Mouse (Mus musculus): ENCODE data around the gene Hibadh.

Hibadh gene

DNA sequence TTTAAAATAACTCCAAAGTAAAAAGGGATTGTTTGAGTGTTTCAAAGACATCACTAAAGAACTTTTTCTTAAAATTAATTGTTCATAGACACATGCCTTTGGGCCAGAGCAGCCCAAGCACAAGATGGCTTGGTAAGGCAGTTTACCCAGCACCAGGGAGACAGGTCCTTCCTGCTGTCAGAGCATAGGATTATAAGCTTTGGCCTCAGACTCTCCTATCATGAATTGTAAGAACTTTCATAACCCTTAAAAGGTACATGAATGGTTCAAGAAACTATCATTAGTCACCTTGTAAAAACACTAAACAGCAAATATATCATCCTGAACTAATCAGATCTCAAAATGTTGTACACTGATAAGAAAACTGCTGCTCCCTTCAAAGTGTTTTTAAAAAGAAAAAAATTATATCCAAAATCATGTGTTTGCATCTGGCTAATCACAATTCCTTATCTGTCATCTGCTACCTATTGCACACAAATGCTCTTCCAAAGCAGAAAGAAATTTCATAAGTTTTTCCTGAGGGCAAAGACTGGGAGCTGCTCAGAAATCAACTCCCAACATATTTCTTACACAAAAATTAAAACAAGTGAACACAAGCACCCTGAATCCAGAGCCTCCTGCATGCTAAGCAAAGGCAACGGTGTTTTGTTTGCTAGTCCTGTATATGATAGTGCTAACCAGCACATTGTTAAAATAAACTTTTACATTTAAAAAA lies 1.6 kb downstream of the Hibadh start:
- no peak for DNase-seq

DNA sequence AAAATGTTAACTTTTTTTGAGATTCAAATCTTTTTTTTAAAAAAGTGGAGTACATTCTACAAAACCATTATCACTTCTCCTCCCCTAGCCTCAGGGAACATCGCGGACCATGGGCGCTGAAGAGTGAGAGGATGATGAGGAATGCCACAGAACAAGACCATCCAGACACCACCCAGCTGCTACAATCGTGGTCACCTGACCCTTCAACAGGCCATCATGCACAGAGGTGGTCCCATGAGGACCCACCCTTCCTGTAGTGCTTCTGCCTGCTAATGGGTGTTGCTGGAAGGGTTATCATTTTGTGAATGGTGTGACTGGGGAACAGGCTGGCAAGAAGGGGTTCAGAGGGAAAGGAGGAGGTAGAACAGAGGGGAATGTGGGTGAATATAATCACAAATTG lies 2.9 kb downstream of the Hibadh start:
- no peak for DNase-seq

DNA sequence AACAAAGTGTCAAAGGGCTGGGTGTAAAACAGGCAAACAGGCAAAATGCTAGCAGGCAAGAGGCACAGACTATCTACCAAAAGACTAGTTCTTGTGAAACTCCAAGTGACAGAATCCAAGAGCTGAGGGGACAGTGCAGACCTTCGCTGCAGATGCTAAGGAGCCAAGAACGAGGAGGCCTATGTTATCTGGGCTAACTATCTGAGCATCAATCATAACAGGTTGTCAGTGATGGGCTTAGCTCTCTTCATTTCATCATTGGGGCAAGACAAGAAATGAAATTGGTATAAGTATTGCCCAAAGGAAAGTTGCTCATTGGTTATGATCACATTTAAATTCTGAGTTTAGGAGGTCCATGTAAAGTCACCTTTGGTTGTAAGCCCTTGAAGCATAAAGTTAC lies 4.8 kb downstream of the Hibadh start:
- no peak for DNase-seq

DNA sequence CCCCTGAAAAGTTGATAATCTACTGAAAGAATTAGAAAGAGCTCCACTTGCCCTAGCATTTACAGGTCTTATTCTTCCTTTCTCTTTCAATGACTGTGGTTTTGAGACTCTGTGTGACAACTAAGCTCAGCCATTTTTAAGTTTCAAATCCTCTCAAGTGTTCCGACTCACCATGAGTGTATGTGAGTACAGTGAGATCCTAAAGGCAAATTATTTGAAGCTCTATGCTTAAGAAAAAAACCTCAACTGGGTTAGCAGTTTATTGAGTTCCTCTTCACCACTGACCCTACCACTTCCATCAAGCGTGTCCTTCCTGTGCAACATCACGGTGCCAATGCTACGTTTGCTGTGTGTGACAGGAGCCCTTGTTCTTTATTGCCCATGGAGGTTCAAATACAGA lies 9.6 kb downstream of the Hibadh start:
- no peak for DNase-seq

DNA sequence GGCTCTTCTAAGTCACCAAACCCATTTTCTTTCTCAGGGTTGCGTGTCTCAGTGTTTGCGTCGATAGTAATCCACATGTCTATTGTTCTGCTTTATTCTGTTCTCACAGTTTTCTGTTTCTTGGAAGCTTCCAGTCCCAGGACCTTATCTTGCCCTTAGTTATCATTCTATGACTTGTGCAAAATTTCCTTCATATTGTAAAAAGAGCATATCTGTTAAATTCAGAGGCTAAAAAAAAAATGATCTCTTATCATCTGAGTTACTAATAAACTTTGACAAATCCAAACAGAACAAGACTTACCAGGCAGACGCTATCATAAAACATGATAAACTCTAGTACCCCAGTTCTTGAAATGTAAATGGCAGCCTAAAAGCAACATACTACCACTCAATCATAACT lies 11.0 kb downstream of the Hibadh start:
- DNase-seq = no peak

DNA sequence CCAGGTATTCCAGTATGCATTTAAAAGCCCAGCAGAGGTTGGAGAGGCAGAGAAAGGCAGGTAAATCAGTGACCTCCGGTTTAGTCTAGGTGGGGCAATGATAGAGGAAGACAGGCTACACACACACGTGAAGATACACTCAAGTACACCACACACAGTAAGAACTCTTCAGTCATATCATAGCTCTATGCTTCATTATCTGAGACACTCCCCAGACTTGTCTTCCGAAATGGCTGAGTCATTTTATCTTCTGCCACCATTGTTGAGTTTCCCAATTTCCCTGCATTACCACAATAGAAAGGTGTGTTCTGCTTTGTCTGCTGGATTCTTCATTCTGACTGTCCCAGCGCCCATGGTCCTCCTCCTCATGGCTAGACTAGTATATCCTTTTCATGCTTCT lies 13.5 kb downstream of the Hibadh start:
- no peak for DNase-seq

DNA sequence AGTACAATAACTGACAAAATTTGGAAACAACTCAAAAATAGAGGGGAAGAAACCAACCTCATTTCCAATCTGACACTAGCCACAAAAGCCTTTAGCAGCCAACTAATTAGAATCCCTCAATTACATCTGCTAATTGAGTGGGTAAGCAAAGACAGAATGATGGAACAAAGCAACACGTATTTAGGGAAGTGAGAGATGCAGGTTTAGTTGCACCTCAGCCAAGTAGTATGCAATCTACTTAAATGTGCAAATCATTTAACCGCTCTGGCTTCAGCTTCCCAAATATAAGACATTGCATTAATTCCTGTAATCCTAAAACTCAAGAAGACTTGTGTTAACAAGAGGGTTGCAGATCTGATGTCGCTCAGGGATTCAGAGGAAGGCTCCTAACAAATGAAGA lies 16.4 kb downstream of the Hibadh start:
- no peak for DNase-seq

DNA sequence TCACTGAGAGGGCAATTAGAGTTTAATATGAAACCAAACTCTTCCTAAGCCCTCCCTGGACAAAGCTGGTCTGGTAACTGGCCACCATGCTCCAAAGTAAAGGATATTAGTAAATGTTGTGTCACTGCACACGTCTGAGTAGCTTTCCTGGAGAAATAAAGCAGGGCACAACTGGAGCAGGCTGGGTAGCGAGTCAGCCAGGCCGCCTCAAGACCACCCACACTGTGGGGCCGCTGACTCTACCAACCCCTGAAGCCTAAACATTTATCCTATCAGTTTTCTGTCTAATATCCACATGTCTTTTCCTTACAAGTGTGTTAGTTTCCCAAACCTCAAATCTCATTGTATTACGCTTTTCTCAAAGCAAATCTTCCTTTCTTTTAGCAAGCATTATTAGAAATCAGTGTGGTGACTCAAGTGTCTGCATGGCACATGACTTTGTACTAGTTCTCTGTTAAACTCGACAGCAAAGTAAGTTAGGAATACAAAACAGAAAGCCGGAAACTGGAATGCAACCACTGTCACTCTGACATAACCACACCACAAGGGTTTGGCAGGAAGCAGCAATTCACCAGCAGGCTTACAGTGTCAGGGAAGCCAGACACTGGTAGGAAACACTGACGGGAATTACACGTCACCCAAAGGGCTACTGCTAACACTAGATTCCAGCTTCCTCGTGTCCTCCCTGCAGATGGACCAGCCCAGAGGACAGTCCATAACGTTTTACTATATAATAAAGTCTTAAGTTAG lies 18.3 kb downstream of the Hibadh start:
- DNase-seq = no peak

DNA sequence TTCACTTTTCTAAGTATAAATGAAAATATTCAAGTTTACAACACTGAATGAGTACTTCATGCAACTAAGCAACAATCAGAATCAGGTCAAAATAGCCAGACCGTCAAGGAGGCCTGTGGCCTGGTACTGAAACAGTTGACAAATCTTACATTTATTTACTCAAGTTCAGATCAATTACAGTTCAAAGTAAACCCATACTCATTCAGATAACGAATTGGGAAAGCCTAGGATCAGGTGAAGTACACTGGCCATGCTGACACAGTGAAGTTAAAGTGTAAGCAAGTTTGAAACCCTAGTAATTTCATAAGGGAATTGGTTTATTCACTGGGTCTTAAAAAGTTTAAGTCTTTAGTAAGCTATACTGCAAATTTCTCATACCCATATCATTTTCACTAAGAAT lies 20.1 kb downstream of the Hibadh start:
- DNase-seq = no peak

DNA sequence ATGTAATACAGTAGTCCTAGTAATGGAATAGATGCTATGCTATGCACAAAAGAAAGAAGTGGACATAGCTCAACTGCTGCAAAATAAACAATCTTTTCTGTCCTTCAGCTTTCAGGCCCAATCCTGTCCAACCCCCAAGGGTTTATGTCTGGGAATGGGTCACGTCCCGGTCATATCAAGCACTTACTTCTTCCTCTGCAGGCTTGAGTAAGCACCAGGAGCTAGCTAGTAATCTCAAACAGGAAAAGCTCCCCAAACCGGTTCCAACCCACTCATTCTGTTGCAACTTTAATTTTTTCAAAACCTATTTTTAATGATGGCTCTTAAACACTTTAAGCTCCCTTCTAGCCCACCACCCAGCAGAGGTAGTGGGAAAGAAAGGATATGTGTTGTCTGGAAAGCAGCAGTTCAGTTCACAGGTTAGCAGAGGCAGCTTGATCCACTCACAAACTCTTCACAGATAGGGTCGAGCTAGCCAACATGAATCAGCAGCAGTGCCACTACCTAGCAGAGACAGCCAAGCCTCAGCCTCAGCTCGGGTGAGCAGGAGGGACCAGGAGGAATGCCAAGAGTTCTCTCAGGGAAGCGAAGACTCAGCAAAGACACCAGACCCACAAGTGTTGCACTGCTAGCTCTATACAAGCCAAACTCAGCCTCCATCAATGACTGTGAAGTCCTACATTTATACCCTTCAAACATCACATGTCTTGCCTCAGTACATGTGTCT lies 30.4 kb downstream of the Hibadh start:
- DNase-seq = peak; percentile 38

DNA sequence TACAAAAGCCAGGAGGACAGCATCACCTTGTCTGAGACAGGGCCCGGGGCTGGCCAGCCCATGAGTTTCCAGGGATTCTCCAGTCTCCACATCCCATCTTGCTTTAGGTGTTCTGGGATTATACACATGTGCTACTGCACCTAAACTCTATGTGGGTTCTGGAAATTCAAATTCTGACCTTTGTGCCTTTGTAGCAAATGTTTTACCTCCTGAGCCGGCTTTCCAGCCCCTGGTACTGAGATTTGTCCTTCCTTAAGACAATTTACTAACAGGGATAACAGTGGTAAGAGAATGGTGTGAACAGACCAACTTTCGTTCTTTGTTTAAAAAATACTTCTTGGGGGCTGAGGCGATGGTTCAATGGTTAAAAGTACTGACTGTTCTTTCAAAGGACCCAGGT lies 32.1 kb downstream of the Hibadh start:
- peak; percentile 60 for DNase-seq

DNA sequence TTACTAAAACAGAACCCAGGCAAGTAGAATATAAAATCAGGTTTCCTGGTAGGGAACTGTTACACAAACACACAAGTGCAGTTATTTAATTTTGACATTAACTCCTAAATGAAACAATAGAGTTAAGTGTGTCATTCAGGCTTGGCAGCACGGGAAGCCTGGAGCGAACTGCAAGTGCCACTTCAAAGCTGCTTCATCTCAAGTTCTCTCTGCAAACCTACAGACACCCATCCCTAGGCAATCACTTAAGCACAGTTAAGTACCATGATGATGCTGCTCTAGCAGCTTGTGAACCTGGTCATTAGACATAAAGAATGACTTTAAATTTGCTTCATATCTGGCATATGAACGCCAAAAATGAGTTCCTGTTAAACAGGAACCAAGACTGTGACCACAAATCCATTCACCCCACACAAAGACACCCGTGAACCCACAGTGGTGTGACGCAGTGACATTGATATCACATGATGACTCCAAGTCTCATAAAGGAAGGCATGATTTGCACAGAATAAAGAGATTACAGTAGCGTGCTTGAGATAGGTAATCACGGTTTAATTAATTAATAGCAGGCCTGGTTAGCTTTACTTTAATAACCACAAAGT lies 33.3 kb downstream of the Hibadh start:
- no peak for DNase-seq

DNA sequence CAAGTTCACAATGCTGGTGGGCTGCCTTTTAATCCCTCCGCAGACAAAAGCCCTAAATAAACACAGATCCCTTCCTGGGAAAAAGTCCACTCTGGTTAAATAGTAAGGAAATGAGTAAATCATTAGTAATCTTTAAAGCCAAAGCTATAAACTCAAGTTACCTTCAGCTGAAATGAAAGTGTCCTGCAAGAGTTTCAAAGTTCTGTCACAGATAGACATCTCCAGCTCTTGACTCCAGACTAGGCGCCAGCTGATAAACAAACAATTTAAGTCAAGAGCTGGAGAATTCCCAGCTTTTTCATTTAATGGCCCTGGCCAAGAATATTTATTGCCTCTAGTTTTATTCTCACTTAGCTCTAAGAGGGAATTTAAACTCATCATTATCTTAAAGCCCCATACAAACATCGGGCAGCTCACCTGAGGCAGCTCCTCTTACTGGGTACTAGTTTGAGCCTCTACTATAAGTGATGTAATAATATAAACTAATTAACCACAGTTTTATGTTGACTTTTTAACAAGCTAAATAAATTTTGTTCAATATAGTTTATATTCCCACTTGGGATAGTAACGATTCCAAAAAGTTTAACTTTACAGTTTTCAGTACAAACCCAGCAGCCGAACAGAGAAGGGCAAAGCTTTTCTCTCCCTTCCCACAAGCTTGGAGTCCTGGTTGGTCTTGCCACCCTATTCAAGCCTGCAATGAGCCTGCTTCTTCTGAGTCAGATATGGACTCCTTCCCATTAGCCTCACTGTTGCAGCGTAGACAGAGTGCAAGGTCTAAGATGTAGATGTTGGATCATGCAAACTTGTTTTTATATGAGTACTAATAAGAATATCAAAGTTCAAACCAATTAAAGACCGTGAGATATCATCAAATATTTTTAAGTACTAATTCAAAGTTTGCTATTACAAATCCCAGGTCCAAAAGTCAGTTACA lies 38.2 kb downstream of the Hibadh start:
- DNase-seq = peak; percentile 23

DNA sequence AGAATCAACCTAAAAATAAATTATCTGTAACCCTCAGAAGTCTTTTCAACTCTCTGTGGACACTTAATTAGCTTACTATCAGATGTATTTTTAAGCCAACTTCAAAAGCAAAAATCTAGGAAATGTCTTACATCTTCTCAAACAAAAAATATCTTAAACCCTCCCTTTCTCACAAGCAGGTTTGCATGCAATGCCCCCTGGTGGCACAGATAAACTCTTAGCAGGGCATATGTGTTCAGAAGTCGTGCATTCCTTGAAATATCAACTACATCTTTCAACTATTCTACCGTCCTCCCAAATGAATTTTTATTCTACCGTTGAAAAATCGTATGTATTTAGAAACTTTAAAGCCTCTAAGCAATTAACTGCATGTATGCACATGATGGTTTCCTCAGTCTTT lies 39.1 kb downstream of the Hibadh start:
- DNase-seq = no peak

DNA sequence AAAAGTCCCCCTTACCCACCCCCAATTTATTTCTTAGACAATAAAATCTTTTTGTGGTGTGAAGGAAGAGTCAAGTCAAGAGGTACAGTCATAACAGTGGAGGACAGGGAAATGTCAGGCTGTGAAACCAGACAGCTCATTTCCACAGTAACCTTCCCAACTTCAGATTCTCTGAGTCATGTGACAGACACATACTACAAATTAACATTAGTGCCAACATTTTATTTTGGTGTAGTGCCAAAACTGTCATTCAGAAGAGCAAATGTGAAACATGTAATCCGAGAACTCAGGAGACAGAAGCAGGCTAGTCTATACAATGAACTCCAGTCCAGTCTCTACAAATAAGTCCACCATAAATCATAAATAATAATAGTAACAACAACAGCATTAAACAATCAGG lies 45.4 kb downstream of the Hibadh start:
- no peak for DNase-seq

DNA sequence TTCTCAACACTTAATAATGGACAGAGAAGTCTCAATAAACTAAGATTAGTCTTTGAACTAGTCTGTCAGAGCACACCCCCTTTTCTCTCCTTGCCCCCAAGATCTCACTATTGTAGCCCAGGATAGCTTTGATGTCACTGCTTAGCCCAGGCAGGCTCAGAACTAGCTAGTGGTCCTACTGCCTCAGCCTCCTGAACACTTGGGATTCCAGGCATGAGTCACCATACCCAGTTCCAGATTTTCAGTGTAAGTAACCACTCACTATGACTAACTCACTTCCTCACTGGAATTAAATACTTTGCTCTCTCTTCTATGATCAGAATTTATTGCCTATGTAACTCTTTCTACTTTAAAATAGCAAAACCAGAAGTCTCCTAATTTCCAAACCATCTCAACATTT lies 53.6 kb downstream of the Hibadh start:
- DNase-seq = no peak

DNA sequence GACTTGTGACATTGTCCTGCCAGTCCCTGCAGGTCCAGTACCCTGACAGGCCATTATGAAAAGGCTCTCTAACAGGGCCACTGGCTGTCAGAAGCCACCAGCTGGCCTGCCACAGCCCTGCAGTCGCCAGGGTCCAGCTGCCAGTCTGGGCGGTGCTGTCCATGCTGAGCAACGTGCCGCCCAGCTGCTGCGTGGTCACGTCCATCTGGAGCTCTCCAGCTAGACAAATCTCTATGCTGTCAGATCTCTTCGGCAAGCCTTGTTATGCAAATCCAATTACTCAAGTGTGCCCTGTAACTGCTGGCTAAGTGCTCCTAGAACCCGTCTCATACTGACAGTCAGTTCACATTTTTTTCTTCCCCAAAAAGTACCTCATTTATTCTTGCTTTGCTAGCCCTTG lies 55.8 kb downstream of the Hibadh start:
- DNase-seq = peak; percentile 20

DNA sequence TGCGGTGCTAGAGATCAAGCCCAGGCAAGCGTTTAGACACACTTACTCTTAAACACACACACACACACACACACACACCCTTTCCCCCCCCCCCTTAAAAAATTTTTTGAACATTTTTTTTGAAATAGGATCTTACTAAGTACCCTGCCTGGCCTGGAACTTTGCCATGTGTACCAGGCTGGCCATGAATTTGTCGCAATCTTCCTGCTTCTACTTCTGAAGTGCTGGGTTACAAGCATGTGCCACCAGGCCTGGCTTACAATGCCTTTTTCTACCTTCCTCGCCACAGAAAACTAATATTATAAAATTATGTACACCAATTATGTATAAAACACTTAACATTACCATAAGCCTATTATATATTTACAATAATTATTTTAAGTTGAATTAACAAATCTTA lies 59.1 kb downstream of the Hibadh start:
- DNase-seq = no peak

DNA sequence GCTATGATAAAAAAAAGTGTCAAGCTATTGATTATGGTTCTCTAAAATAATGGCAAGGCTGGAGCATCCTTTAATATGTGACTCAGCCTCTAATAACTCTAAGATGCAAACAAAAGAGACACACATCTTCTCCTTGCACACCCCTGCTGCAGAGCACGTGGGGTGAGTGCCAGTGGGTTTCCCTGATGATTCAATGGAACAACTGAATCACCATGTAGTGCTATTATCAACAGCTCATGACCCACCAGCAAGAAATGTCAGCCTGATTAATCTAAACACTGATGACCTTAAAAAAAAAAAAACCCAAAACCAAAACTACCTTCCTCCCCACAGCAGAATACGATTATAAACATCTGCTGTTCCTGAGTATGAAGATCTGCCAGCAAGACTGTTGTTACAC lies 61.9 kb downstream of the Hibadh start:
- DNase-seq = no peak

DNA sequence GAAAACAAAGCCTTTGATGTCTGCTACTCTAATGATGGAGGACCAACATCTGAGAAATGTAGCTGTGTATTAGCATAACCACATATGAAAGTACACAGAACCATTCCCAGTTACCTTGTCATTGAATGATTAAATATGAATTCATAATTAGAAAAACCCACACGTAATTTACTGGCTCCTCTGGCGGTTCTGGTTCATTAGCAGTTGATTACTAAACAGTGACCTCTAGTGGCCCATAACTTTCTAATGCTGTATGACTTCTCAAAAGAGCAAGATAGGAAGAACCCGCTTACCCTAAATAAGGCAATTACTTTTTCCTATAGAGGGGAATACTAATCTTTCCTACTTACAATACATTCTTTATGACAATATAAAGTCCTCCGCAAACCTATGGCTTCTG lies 62.9 kb downstream of the Hibadh start:
- no peak for DNase-seq

DNA sequence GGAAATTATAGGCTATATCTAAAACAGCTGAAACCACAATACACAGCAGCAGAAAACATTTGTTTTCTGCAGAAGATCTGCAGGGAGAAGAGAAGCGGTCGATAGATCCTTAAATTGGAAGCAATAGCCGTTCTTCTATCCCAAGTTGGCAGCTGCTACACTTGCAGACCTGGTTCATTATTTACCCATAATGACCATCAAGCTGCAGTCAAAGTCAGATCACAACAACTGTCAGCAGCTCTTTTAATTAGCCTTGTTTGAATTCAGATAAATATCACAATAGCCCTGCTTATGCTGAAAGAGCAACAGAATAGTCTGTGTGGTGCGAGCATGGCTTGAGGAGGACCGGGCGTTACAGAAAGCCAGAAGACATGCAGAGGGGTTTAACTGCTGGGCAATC lies 71.5 kb downstream of the Hibadh start:
- no peak for DNase-seq
